Mouse (Mus musculus): ENCODE measurements around the gene Chd1l. TPM values are rescaled to one million over a fixed set of nuclear protein-coding genes. Genes with fewer than 3 reads are reported as not detected.
A peak's percentile ranks its signal among the peaks of the same experiment; 100 is the strongest.

The Chd1l gene
- total RNA-seq, 2 experiments from 2014 or later: 10.0 to 11.2 TPM

DNA sequence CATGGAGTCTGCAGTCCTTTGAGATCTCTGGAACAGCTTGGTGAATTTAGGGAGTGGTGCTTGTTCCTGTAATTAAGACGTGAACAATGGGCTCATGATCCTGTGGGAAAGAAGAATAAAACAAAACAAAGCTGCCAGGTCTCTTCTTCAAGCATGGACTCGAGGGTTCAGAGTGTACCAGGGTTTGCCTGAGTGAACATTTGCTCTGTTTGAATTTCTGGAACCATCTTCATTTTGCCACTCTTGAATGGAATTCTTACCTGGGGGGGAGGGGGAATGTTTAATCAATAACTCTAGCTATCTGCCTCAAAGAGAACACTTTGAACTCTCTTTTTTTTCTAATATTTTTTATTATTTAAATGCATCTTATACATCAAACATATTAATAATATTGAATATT is 14.6 kb upstream of the Chd1l start:
- intact Hi-C loops (cut with DNase I; ENCODE audit: low total_unique reads): no loop called here
- no peak for DNase-seq

DNA sequence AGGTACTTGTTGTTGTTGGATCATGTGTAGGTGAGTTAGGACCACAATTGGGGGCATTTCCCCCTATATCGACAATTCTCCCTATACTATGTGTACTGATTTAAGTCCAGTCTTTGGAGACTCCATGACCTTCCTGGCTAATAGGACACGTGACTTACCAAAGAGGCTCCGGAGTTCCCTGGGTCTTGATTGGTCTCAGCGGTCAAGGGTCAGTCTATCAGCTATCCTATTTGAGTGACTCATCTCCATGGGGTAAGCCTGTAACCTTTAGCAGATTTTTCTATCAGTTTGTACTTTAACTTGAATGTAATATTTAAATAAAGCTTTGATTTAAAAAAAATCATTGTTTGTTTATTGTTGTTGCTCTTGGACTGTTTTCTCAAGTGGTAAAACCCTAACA is 10.7 kb upstream of the Chd1l start:
- DNase-seq: no peak
- intact Hi-C loops (cut with DNase I; ENCODE audit: low total_unique reads): no loop called here

DNA sequence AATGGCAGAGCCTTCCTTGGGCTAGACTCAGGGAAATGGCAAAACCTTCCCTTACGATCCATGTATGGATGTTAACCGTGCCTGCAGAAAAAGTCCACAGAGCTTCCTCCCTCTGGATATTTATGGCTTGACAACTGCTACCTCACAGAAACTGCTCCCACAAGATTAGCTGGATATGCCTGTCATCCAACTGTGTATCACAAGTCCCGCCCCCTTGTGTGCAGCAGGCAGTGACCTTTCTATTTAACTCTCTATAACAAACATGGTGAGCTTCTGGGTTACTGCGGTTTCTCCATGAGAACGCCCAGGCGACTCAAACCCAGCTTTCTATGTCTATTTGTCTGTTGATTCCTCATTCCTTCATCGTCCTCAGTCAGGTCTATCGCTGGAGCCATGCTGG is 7.9 kb upstream of the Chd1l start:
- intact Hi-C loops (cut with DNase I; ENCODE audit: low total_unique reads): no loop called here

DNA sequence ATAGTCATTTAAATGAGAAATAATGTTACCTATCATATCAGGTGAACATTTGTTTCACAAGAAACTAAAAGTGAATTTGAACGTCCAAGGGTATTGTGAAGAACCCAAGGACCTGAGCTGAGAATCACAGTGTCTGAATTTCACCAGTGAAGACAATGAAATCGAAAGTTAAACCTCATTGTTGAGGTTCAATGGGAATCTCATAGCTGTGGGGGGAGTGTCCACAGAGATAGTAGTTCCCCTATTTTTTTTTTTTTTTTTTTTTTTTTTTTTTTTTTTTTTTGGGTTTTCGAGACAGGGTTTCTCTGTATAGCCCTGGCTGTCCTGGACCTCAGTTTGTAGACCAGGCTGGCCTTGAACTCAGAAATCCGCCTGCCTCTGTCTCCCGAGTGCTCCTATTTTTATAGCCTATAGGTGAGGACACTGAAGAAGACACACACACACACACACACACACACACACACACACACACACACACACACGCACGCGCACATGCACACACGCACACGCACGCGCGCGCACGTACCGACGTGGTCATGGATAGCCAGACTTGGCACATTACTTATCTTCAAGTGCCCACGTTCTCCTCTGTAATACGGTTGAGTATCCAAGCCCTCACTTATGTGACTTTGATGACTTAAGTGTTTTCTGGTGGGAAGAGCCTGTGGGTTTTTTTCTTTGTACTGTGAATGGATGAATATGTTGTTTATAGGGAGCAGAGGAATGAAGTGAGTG is 7.3 kb upstream of the Chd1l start:
- intact Hi-C loops (cut with DNase I; ENCODE audit: low total_unique reads): no loop called here
- DNase-seq: no peak

More for the DNA sequence above, 7.9 kb upstream of the Chd1l start:
- no peak for DNase-seq

GRCm38 (mm10) chr3:97615933-97616332 is 5.9 kb upstream of the Chd1l start:
- no peak for DNase-seq
- intact Hi-C loops (cut with DNase I; ENCODE audit: low total_unique reads): no loop called here

DNA sequence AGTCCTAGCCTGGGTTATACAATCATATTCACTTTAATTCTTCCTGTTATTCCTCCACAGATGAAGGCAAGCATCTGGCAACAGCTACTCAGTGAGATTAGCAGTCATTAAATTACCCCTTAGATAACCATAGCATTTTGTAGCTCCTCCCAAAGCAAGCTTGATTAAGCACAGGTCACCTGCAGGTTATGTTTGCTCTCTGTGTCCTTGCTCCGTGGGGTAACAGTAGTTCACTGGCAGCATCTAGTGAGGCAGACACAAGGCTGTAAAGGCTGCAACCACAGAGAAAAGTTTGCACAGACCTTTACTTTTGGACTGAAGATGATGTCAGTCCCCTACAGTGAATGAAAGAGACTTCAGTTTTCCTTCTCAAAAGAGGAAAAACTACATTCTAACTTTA is 5.2 kb upstream of the Chd1l start:
- intact Hi-C loops (cut with DNase I; ENCODE audit: low total_unique reads): no loop called here
- DNase-seq: no peak

DNA sequence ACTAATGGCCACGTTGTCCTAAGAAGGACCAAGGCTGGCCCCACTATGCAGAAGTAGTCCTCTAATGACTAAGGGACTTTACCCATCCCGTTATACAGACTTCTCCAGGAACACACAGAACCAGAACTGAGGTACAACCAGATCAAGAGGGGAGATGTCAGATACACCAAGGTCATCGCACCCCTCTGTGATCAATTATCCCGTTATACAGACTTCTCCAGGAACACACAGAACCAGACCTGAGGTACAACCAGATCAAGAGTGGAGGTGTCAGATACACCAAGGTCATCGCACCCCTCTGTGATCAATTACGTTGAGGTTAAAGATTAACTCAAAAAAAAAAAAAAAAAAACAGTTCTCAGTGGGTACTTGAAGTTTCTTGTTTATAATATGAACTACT is 1.0 kb upstream of the Chd1l start:
- no peak for DNase-seq
- intact Hi-C loops (cut with DNase I; ENCODE audit: low total_unique reads): no loop called here

DNA sequence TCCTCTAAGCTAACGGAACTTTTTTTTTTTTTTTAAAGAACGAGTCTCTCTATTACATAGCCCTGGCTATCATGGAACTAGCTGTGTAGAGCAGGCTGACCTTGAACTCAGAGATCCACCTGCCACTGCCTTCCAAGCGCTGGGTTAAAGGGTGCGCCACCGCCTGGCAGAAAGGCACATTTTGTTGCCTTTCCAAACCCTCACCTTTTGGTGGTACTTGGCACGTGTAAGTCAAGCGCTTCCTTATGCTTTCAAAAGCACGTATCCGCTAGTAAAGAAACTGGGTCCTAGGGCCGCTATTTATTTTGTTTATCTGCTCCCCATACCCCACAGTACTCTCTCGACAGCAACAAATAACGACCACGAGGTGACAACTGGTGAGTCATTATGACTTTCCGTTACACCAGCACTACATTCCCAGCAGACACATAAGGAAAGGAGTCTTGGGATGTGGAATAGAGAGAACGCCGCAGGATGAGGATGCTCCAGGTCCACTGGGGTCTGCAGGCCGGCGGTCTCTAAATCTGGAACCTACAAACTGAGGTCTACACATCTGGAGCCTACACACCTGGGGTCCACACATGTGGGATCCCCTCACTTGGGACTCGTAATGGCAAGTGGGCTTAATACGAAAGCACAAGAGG is 680 bp downstream of the Chd1l start:
- intact Hi-C loops (cut with DNase I; ENCODE audit: low total_unique reads): no loop called here
- no peak for DNase-seq

DNA sequence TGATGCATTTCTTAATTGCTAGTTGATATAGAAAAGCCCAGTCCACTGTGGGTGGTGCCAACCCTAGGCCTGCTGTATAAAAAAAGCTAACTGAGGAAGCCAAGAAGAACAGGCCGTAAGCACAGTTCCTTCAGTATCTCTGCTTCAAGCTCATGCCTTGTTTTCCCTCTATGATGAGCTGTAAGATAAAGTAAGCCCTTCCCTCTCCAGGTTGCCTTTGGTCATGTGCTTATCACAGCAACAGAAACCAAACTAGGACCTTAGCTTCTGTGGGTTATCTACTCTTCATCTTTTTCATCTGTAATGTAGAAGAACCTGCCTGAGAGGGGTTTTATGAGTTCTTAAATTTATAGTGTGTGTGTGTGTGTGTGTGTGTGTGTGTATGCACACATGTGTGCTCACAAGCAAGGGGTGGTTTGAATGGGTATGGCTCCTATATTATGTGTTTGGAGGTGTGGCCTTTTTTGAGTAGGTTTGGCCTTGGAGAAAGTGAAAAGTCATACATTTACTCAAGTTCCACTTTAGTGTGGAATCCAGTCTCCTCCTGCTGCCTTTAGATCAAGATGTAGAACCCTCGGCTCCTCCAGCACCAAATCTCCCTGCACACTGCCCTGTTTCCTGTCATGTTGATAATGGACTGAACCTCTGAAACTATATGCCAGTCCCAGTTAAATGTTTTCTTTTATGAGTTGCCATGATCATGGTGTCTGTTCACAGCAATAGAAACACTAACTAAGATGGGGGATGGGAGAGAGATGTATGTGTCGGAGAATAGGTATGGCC is 9.8 kb downstream of the Chd1l start:
- no peak for DNase-seq
- intact Hi-C loops (cut with DNase I; ENCODE audit: low total_unique reads): no loop called here

GRCm38 (mm10) chr3:97596796-97597195 is 13.2 kb downstream of the Chd1l start:
- intact Hi-C loops (cut with DNase I; ENCODE audit: low total_unique reads): no loop called here

DNA sequence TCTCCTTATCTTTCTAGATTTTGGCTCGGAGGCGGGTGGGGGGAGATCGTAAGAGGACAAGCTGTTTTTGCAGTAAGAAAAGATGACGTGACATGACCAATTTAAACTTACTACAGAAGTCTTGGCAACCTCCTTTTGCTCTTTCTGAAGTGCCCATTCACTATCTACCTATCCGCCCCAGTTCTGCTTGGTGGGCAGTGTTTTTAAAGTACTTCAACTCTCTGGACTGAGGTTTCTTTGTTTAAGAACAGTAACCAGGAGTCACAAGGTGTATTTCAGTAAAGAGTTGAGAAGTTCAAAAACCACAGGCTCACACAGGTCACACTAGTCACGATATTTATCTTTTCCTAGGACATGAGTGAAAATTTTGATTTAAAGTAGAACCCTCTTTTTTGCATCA is 14.9 kb downstream of the Chd1l start:
- DNase-seq: no peak
- intact Hi-C loops (cut with DNase I; ENCODE audit: low total_unique reads): no loop called here

More at GRCm38 (mm10) chr3:97596796-97597195, 13.2 kb downstream of the Chd1l start:
- no peak for DNase-seq

DNA sequence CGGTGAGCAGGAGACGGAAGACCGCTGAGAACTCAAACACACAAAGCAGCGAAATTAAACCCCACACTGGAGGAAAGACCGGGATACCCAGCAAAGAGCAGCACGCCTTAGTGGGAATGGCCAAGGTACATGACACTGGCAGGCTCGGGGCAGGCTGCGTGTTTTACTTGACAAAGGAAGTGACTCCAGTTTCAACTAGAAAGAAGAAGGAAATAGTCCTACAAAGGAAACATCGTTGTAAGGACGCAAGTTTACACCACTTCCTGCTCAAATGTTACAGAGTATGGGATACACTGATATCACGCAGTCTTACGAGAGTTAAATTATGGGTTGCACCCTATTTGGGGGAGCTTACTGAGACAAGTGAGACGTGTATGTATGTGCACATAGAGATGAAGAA is 15.9 kb downstream of the Chd1l start:
- intact Hi-C loops (cut with DNase I; ENCODE audit: low total_unique reads): no loop called here
- no peak for DNase-seq

GRCm38 (mm10) chr3:97593089-97593488 is 16.9 kb downstream of the Chd1l start:
- DNase-seq: no peak
- intact Hi-C loops (cut with DNase I; ENCODE audit: low total_unique reads): no loop called here

DNA sequence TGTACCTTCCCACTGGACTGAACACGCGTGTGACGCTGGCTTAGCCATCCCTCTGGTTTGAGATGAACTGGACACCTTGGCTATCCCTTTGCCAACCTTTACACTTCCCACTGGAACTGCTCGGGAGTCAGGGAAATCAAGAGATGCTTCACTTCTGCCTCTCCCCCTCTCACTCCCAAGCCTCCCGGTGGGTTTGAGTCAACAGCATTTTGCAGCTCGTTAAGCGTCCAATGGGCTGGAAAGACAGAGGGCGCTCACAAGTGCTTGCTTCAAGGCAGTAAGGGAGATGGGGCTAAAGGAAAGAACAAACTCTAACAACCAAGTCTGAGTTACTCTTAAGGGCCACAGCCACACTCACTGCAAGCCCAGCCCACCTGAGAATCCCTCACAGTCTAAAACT is 19.3 kb downstream of the Chd1l start:
- no peak for DNase-seq
- intact Hi-C loops (cut with DNase I; ENCODE audit: low total_unique reads): no loop called here

- no peak for DNase-seq
- intact Hi-C loops (cut with DNase I; ENCODE audit: low total_unique reads): loop anchor here (5.0 kb wide), 1 partner anchor 650 kb away; no protein-coding TSS in a partner anchor
These were observed 22.3 kb downstream of the Chd1l start for GRCm38 (mm10) chr3:97587656-97588055.

GRCm38 (mm10) chr3:97585383-97586160 is 24.4 kb downstream of the Chd1l start:
- intact Hi-C loops (cut with DNase I; ENCODE audit: low total_unique reads): loop anchor here (5.0 kb wide), 1 partner anchor 648 kb away; no protein-coding TSS in a partner anchor
- peak; percentile 62 for DNase-seq

DNA sequence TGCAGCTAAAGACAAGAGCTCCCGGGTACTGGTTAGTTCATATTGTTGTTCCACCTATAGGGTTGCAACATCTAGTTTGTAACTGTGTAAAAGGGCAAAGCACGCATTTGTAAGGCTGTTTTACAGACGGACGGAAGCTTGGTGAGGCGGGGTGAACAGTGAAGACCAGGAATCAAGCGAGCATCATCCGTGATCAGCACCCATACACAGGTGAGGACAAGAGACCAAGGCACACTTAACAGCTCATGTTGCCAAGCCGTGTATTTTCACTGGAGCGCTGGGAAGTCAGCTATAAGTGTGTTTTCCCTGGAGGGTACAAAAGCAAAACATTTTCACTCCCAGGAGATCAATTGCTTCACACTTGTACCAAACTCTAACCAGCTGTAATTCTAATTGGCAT is 36.2 kb downstream of the Chd1l start:
- no peak for DNase-seq
- intact Hi-C loops (cut with DNase I; ENCODE audit: low total_unique reads): no loop called here

DNA sequence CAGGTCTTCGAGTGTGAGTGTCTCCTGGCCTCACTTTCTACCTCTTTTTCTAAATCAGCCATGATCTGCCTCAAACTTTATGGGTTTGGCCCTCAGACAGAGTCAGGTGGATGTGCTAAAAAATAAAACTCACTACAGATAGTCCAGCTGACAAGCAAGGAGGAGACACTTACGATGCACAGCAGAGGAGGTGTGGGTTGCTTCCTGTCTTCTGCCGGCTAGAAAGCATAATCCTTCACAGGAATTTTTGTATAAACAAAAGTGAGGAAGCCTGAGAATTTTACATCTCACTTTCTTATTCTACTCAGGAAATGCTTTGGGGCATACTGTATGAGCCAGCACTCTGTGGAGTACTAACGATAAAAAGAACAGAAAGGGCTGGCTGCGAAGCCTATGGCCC is 45.4 kb downstream of the Chd1l start:
- no peak for DNase-seq
- intact Hi-C loops (cut with DNase I; ENCODE audit: low total_unique reads): no loop called here

GRCm38 (mm10) chr3:97558554-97558953 is 51.4 kb downstream of the Chd1l start:
- intact Hi-C loops (cut with DNase I; ENCODE audit: low total_unique reads): no loop called here
- DNase-seq: no peak

GRCm38 (mm10) chr3:97546205-97546604 is 63.8 kb downstream of the Chd1l start:
- intact Hi-C loops (cut with DNase I; ENCODE audit: low total_unique reads): no loop called here
- no peak for DNase-seq
